Mouse (Mus musculus): ENCODE measurements around the gene Iyd.

The Iyd gene

DNA sequence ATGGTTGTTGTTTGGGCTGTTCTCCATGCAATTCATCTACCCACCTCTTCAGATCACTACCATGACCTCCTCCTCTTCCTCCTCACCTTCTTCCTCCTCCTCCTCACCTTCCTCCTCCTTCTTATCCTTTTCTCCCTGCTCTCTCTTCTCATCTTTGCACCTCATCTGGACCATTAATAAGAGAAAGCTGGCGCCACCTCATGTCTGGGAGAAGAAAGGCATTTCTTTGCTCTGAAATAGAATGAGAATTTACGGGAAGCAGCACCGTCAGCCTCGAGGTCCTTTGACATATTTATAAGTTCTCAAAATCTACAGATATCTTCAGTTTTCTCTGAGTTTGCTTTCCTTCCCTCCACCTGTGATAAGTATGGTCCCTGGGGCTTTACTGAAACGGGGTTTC lies 15.1 kb downstream of the Iyd start:
- DNase-seq: no peak

DNA sequence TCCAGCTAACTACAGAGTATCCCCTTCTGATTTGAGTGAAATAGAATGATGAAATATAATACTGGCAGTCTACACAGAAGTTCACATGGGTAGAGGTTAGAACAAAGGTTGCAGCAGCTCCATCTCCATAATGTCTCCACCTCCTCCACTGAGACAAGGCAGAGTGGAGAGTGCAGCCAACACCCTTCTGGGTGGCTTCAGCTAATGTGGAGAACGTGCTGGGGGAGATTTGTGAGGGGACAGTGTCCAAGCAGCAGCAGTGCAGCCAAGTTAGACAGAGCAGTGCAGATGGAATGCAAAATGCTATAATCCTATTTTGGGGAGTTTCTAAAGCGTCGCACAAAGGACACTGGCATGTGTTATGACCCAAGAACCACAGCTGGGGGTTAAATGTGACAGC lies 16.5 kb downstream of the Iyd start:
- no peak for DNase-seq

- no peak for DNase-seq
Observed at GRCm38 (mm10) chr10:3559136-3559535, 19.1 kb downstream of the Iyd start.

GRCm38 (mm10) chr10:3562165-3562564 lies 22.1 kb downstream of the Iyd start:
- no peak for DNase-seq

GRCm38 (mm10) chr10:3565126-3565525 lies 25.1 kb downstream of the Iyd start:
- DNase-seq: no peak

- DNase-seq: no peak
Observed at GRCm38 (mm10) chr10:3567821-3568220, 27.8 kb downstream of the Iyd start.

DNA sequence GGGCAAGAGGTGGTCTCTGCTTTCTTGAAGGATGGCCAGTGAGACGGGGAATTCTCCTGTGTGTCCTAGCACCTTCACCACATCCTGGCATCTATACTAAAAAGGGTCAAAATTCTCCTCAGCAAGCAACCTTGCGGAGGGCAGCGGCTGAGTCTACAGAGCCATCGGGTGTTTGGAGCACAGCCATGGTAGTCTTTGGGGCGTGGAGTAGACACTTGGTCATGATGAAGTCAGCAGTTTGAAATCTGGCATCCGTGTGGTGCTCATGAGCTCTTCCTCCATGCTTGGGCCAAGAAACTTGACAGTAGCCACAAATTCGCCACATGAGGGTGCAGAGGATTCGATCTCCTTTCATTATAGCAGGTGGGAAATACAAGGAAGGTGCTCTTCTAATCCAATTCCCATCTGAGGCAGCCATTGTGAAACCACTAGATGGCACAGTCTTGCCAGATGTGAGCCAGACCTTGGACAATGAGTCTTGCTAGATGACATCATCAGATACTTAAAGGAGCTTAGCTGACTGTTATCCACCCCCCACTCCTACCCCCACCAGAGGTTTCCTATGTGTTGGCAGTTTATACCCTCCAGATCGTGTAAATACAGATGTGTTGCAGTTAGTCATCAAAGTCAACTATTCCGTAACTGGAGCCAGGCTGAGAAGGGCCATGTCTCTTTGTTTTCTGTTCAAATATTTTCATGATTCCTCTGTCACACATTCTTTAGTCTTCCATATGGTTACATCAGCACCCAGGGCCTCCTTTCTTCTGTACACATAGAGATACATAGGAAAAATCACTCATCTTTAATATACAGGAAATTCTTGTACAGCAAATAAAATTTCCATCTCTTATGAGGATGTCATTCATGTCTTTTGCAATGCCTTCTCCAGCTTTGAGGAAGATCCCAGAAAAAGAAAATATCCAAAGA lies 32.9 kb downstream of the Iyd start:
- no peak for DNase-seq

- no peak for DNase-seq
Observed at GRCm38 (mm10) chr10:3573905-3574500, 34.0 kb downstream of the Iyd start.

GRCm38 (mm10) chr10:3590632-3591031 lies 50.6 kb downstream of the Iyd start:
- DNase-seq: no peak

DNA sequence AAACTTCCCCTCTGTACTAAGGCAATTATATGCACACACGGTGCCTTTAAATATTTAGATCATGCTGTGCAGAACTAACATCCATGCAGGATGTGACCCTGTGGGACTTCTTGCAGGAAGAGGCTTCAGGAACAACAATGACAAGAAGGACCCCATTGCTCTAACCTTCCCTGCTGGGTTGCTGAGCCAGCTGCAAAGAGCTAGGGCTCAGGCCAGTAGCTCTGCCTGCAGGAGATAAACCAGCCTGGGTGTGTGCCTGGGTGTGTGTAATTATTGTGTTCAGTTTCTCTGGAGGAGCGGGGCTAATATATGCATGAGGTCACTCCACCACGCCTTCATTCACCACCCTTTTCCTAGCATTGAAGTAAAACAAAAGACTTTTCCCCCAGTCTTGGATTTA lies 51.8 kb downstream of the Iyd start:
- no peak for DNase-seq

DNA sequence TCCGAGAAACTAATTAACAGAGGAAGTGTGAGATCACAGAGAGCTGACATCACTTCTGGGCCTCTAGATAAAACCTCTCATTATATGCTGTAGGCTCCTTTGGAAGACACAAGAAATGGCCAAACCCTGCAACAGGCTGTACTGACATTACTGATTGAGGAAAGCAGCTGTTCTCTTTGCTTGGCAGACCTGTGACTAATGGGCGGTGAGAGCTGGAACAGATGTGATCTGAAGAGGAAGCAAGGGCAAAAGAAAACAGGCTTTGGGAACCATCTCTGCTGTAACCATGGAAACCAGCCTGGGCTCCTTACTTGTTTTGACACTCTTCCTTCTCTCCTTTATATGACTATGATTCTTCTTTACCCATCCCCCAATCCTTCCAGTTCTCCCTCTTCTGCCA lies 56.7 kb downstream of the Iyd start:
- no peak for DNase-seq

GRCm38 (mm10) chr10:3597760-3598159 lies 57.7 kb downstream of the Iyd start:
- no peak for DNase-seq

All from thymus, postnatal 36 days (tissue).